Mouse (Mus musculus): ENCODE measurements around the gene Armh4. TPM values are rescaled to one million over a fixed set of nuclear protein-coding genes. Genes with fewer than 3 reads are reported as not detected.

Armh4 gene
- total RNA-seq, 2 experiments from 2014 or later = 28.4 to 28.5 TPM

Other genes starting within 250 kb of the Armh4 start
- not detected for gene Olfr722, start 118.6 kb upstream of the Armh4 start, total RNA-seq (2021)
- gene Olfr723, start 148.4 kb upstream of the Armh4 start, total RNA-seq (2021) = not detected
- not detected for gene Olfr724, start 179.9 kb upstream of the Armh4 start, total RNA-seq (2021)

Measured in left cerebral cortex, postnatal 10 days (tissue).